13 mouse cellular contexts compared by ENCODE assay signal in the genomic region with DNA sequence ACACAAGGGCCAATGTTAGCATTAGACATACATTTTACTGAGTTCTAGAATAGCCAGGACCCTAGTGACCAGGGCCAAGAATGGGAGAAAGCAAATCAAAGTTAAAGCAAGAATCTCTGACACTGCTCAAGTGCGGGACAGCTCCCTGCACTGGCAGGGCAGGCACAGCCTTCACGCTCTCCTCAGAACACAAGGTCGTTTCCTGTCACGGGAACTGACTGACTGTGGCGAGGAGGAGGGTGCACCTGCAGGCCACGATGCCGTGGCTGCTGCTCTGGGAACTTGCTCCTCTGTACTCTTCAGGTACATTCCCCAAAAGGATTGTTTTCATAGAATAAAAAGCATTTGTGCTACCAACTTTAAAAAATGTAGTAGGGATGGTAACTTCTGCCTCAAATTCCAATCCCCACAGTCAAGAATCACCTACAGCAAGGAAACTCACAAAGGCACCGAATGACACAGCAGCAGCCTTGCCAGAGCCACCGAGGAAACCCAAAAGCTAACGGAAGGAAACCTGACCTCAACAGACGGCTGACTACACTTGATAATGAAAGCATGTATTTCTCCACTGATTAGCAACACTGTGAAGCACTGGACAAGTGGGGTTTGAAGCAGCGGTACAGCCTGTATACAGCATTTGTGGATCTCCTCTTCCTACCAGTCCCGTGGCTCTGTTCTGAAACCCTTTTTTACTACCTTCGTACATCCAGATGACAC.
DNase-seq lines count a peak whose midpoint lies in the region; ATAC-seq and TF ChIP-seq lines count a peak whose summit lies in the region.
"Had no signal": no experiment of that assay in that cellular context is flagged by ENCODE, and none has a peak within 500 bp of the region (broad histone marks: within the 10 kb centered on the region; RNA-seq: fewer than 3 reads in every experiment).

No protein-coding gene starts in this region.

- ATAC-seq in megakaryocyte, adult 5-6 weeks (ENCODE audit: poor library complexity, severe bottlenecking): peak; percentile 76
- ATAC-seq: Patski had no signal

- peak in 1 of 2 experiments; percentile 27 for DNase-seq in spleen, adult 2 months (ENCODE audit: low read depth in 1 of 2, low spot score in 2 of 2)
- DNase-seq in spleen, postnatal 4 days (ENCODE audit: low spot score in 2 of 2): no peak
- DNase-seq in kidney, postnatal 10 days: no peak
- DNase-seq in kidney, adult 11 months: no peak
- no peak for DNase-seq in Muller cell, postnatal 12 days (ENCODE audit: inconsistent ontology term)
- DNase-seq: cerebellum, adult 11 months had no signal

- TF ChIP-seq CTCF in spleen, adult 2 months (IDR thresholded peaks at IDR 0.05; ENCODE audit: extremely low read depth, insufficient read depth, insufficient read length, insufficient replicate concordance): no peak
- no peak for TF ChIP-seq CTCF in bone marrow, adult 2 months (IDR thresholded peaks at IDR 0.05; ENCODE audit: control insufficient read depth, insufficient read depth, low read length)

- peaks cover 40% of the 10 kb centered on the region for H3K36me3 ChIP-seq in spleen, adult 2 months (ENCODE audit: control insufficient read depth, insufficient read depth, low read length)

- TF ChIP-seq POLR2A in spleen, adult 2 months (IDR thresholded peaks at IDR 0.05; ENCODE audit: low read depth, low read length): no peak
- TF ChIP-seq POLR2A in bone marrow, adult 2 months (IDR thresholded peaks at IDR 0.05; ENCODE audit: borderline replicate concordance, control insufficient read depth, low read depth, low read length): no peak

- peak overlapping the region; percentile 40 for H3K27ac ChIP-seq in spleen, adult 2 months (ENCODE audit: insufficient read depth, low read length)
- peak overlapping the region; percentile 33 for H3K27ac ChIP-seq in bone marrow, adult 2 months (ENCODE audit: control insufficient read depth, insufficient read depth, low read depth, low read length, poor library complexity)
- H3K27ac ChIP-seq: embryonic facial prominence, embryonic 15.5 days; hindbrain, embryonic 15.5 days; lung, embryonic 15.5 days had no signal

- H3K4me3 ChIP-seq in spleen, adult 2 months (ENCODE audit: extremely low read depth, insufficient read depth, insufficient read length): no peak overlapping the region
- no peak overlapping the region for H3K4me3 ChIP-seq in bone marrow, adult 2 months (replicated peaks; ENCODE audit: control insufficient read depth, low read depth, low read length)
- H3K4me3 ChIP-seq: embryonic facial prominence, embryonic 15.5 days; hindbrain, embryonic 15.5 days; lung, embryonic 15.5 days; myocyte had no signal

- H3K27me3 ChIP-seq in spleen, adult 2 months (ENCODE audit: control insufficient read depth, insufficient read depth, low read length): no peaks in the 10 kb centered on the region
- H3K27me3 ChIP-seq: embryonic facial prominence, embryonic 15.5 days; hindbrain, embryonic 15.5 days; lung, embryonic 15.5 days; Patski had no signal

- 10% methylated on average over 14 of the region's 14 CpGs for WGBS in spleen, adult 2 months
- 6% methylated on average over 14 of the region's 14 CpGs for WGBS in bone marrow, adult 2 months

- no peaks in the 10 kb centered on the region; the same call in 1 of the 2 replicates for H3K4me1 ChIP-seq in spleen, adult 2 months (ENCODE audit: control insufficient read depth, insufficient read depth, insufficient read length)
- H3K4me1 ChIP-seq in bone marrow, adult 2 months (ENCODE audit: control insufficient read depth, insufficient read depth, low read length): peaks cover 3% of the 10 kb centered on the region; the same call in 1 of the 2 replicates
- H3K4me1 ChIP-seq: embryonic facial prominence, embryonic 15.5 days; hindbrain, embryonic 15.5 days; lung, embryonic 15.5 days had no signal
